Mouse (Mus musculus) MEL (cell line): ENCODE measurements around the gene Hoga1. TPM values are rescaled to one million over a fixed set of nuclear protein-coding genes. Genes with fewer than 3 reads are reported as not detected.

Experiments used
- DNase-seq: peaks from one replicate; pipeline ENCODE4 v3.0.0; 2011; ENCODE audit warnings: low read depth, low spot score
- H3K27ac ChIP-seq: 2 replicates; pipeline ENCODE4 v1.5.1; 2012; ENCODE audit warnings: low read depth, mild to moderate bottlenecking, control low read depth, low read length, moderate library complexity; ENCODE audit not compliant: control insufficient read depth
- H3K27me3 ChIP-seq, 2 experiments: fragments of 150-350 bp in 1 of 2; sonication (generic) in 1 of 2; 2 replicates each; pipeline ENCODE4 v1.6.1; 2012; ENCODE audit warnings: low read length in 2 of 2, mild to moderate bottlenecking in 2 of 2, improper control_type of control experiment in 1 of 2, moderate library complexity in 1 of 2; ENCODE audit not compliant: insufficient read depth in 2 of 2, control insufficient read depth in 1 of 2
- H3K36me3 ChIP-seq, 2 experiments: 2 replicates each; pipeline ENCODE4 v1.6.1; 2012 to 2014; ENCODE audit warnings: low read length in 2 of 2, improper control_type of control experiment in 1 of 2, inconsistent platforms in 1 of 2, mild to moderate bottlenecking in 1 of 2; ENCODE audit not compliant: insufficient read depth in 2 of 2, control insufficient read depth in 1 of 2
- H3K4me1 ChIP-seq, 2 experiments: fragments of 150-350 bp in 1 of 2; sonication (generic) in 1 of 2; 2 replicates each; pipeline ENCODE4 v1.6.1; 2012; ENCODE audit warnings: low read length in 2 of 2, improper control_type of control experiment in 1 of 2, mild to moderate bottlenecking in 1 of 2; ENCODE audit not compliant: insufficient read depth in 2 of 2, control insufficient read depth in 1 of 2
- H3K4me3 ChIP-seq, 2 experiments: fragments of 150-350 bp in 1 of 2; sonication (generic) in 1 of 2; 2 replicates each; pipeline ENCODE4 v1.5.1; 2012; ENCODE audit warnings: low read depth in 2 of 2, low read length in 2 of 2, mild to moderate bottlenecking in 2 of 2, moderate library complexity in 2 of 2, control low read depth in 1 of 2, improper control_type of control experiment in 1 of 2; ENCODE audit not compliant: control insufficient read depth in 1 of 2, insufficient read depth in 1 of 2
- H3K79me2 ChIP-seq: 2 replicates; pipeline ENCODE4 v1.6.1; 2012; ENCODE audit warnings: mild to moderate bottlenecking, low read length, moderate library complexity; ENCODE audit not compliant: control insufficient read depth, poor library complexity, insufficient read depth
- H3K9ac ChIP-seq: 2 replicates; pipeline ENCODE4 v1.6.1; 2012; ENCODE audit warnings: low read depth, mild to moderate bottlenecking, control low read depth, low read length, moderate library complexity; ENCODE audit not compliant: control insufficient read depth, poor library complexity, severe bottlenecking
- H3K9me3 ChIP-seq: fragments of 150-350 bp; sonication (generic); replicated peaks from 2 replicates; pipeline ENCODE4 v1.6.1; 2012; ENCODE audit warnings: mild to moderate bottlenecking, low read length, improper control_type of control experiment, moderate library complexity; ENCODE audit not compliant: insufficient read depth
- BHLHE40 ChIP-seq: IDR thresholded peaks from 2 replicates; pipeline ENCODE4 v1.6.1; 2012; ENCODE audit warnings: low read depth, mild to moderate bottlenecking, inconsistent platforms, low read length, improper control_type of control experiment, borderline replicate concordance
- CHD1 ChIP-seq: IDR thresholded peaks from 2 replicates; pipeline ENCODE4 v1.6.1; 2012; ENCODE audit warnings: low read depth, mild to moderate bottlenecking, inconsistent platforms, low read length, improper control_type of control experiment
- CHD2 ChIP-seq: IDR thresholded peaks from 2 replicates; pipeline ENCODE4 v1.6.1; 2011; ENCODE audit warnings: low read length, improper control_type of control experiment
- ELF1 ChIP-seq: IDR thresholded peaks from 2 replicates; pipeline ENCODE4 v1.6.1; 2014; ENCODE audit warnings: low read depth, mild to moderate bottlenecking, inconsistent platforms, low read length, improper control_type of control experiment, moderate library complexity
- EP300 ChIP-seq, 2 experiments: IDR thresholded peaks; 2 replicates each; pipeline ENCODE4 v1.6.1; 2011; ENCODE audit warnings: improper control_type of control experiment in 2 of 2, low read length in 2 of 2, low read depth in 1 of 2, mild to moderate bottlenecking in 1 of 2
- ETS1 ChIP-seq: IDR thresholded peaks from 2 replicates; pipeline ENCODE4 v1.6.1; 2012; ENCODE audit warnings: low read depth, mild to moderate bottlenecking, inconsistent platforms, low read length, improper control_type of control experiment, moderate library complexity
- GABPA ChIP-seq: IDR thresholded peaks from 2 replicates; pipeline ENCODE4 v1.6.1; 2012; ENCODE audit warnings: low read depth, mild to moderate bottlenecking, inconsistent platforms, low read length, improper control_type of control experiment, moderate library complexity
- GATA1 ChIP-seq: IDR thresholded peaks from 2 replicates; pipeline ENCODE4 v1.6.1; 2011; ENCODE audit warnings: low read depth, low read length, improper control_type of control experiment
- HCFC1 ChIP-seq: IDR thresholded peaks from 2 replicates; pipeline ENCODE4 v1.6.1; 2012; ENCODE audit warnings: low read depth, mild to moderate bottlenecking, inconsistent platforms, low read length, improper control_type of control experiment, moderate library complexity
- JUND ChIP-seq: IDR thresholded peaks from 2 replicates; pipeline ENCODE4 v1.6.1; 2011; ENCODE audit warnings: low read depth, mild to moderate bottlenecking, improper control_type of control experiment, low read length
- MAFK ChIP-seq: IDR thresholded peaks from 2 replicates; pipeline ENCODE4 v1.6.1; 2011; ENCODE audit warnings: low read depth, mild to moderate bottlenecking, low read length, improper control_type of control experiment, borderline replicate concordance
- MAX ChIP-seq: IDR thresholded peaks from 2 replicates; pipeline ENCODE4 v1.6.1; 2011; ENCODE audit warnings: low read length, improper control_type of control experiment
- MAZ ChIP-seq: IDR thresholded peaks from 2 replicates; pipeline ENCODE4 v1.6.1; 2012; ENCODE audit warnings: low read depth, mild to moderate bottlenecking, inconsistent platforms, low read length, improper control_type of control experiment
- MEF2A ChIP-seq: IDR thresholded peaks from 2 replicates; pipeline ENCODE4 v1.6.1; 2014; ENCODE audit warnings: low read depth, mild to moderate bottlenecking, inconsistent platforms, low read length, improper control_type of control experiment; ENCODE audit not compliant: poor library complexity, insufficient replicate concordance, severe bottlenecking; ENCODE audit errors: extremely low read depth
- MXI1 ChIP-seq: IDR thresholded peaks from 2 replicates; pipeline ENCODE4 v1.6.1; 2011; ENCODE audit warnings: mild to moderate bottlenecking, low read depth, low read length, improper control_type of control experiment
- MYB ChIP-seq: IDR thresholded peaks from 2 replicates; pipeline ENCODE4 v1.6.1; 2011; ENCODE audit warnings: mild to moderate bottlenecking, low read depth, low read length, improper control_type of control experiment
- MYC ChIP-seq: IDR thresholded peaks from 2 replicates; pipeline ENCODE4 v1.6.1; 2011; ENCODE audit warnings: low read depth, mild to moderate bottlenecking, low read length, improper control_type of control experiment, moderate library complexity
- NELFE ChIP-seq: IDR thresholded peaks from 2 replicates; pipeline ENCODE4 v1.6.1; 2011; ENCODE audit warnings: low read depth, low read length, improper control_type of control experiment
- NRF1 ChIP-seq: IDR thresholded peaks from 2 replicates; pipeline ENCODE4 v1.6.1; 2014; ENCODE audit warnings: low read depth, mild to moderate bottlenecking, inconsistent platforms, low read length, improper control_type of control experiment, moderate library complexity; ENCODE audit not compliant: poor library complexity, insufficient read depth, severe bottlenecking
- POLR2AphosphoS2 ChIP-seq: IDR thresholded peaks from 2 replicates; pipeline ENCODE4 v1.6.1; 2011; ENCODE audit warnings: low read length, improper control_type of control experiment
- SIN3A ChIP-seq: IDR thresholded peaks from 2 replicates; pipeline ENCODE4 v1.6.1; 2012; ENCODE audit warnings: low read length, improper control_type of control experiment, inconsistent platforms
- SMC3 ChIP-seq: IDR thresholded peaks from 2 replicates; pipeline ENCODE4 v1.6.1; 2011; ENCODE audit warnings: low read depth, low read length, improper control_type of control experiment
- TAL1 ChIP-seq: IDR thresholded peaks from 2 replicates; pipeline ENCODE4 v1.6.1; 2012; ENCODE audit warnings: mild to moderate bottlenecking, inconsistent platforms, low read length, moderate library complexity, mixed read lengths
- TBP ChIP-seq: IDR thresholded peaks from 2 replicates; pipeline ENCODE4 v1.8.0; 2011; ENCODE audit warnings: low read depth, low read length, improper control_type of control experiment
- TCF12 ChIP-seq: IDR thresholded peaks from 2 replicates; pipeline ENCODE4 v1.6.1; 2014; ENCODE audit warnings: low read depth, mild to moderate bottlenecking, inconsistent platforms, low read length, improper control_type of control experiment, moderate library complexity
- USF1 ChIP-seq: IDR thresholded peaks from 2 replicates; pipeline ENCODE4 v1.6.1; 2014; ENCODE audit warnings: low read depth, mild to moderate bottlenecking, inconsistent platforms, low read length, improper control_type of control experiment, moderate library complexity
- USF2 ChIP-seq, 2 experiments: IDR thresholded peaks; 2 replicates each; pipeline ENCODE4 v1.6.1; 2011 to 2012; ENCODE audit warnings: improper control_type of control experiment in 2 of 2, low read length in 2 of 2, borderline replicate concordance in 1 of 2, inconsistent platforms in 1 of 2, low read depth in 1 of 2, mild to moderate bottlenecking in 1 of 2; ENCODE audit not compliant: insufficient read depth in 1 of 2
- ZKSCAN1 ChIP-seq: IDR thresholded peaks from 2 replicates; pipeline ENCODE4 v1.6.1; 2012; ENCODE audit warnings: low read depth, mild to moderate bottlenecking, inconsistent platforms, low read length, improper control_type of control experiment, moderate library complexity
- ZMIZ1 ChIP-seq: IDR thresholded peaks from 2 replicates; pipeline ENCODE4 v1.6.1; 2012; ENCODE audit warnings: low read depth, mild to moderate bottlenecking, inconsistent platforms, low read length, improper control_type of control experiment, moderate library complexity
- ZNF384 ChIP-seq: IDR thresholded peaks from 2 replicates; pipeline ENCODE4 v1.6.1; 2012; ENCODE audit warnings: low read depth, mild to moderate bottlenecking, inconsistent platforms, low read length, improper control_type of control experiment
- polyA plus RNA-seq, 2 experiments: library from polyadenylated mRNA; stranded (reverse) in 1 of 2; unstranded in 1 of 2; fragments of >175 nt in 1 of 2; fragments of >200 nt in 1 of 2; gene quantifications; 2 replicates each; pipeline versions ENCODE4 v1.2.1 to v1.2.4; 2012; ENCODE audit warnings: low replicate concordance in 2 of 2, low read depth in 1 of 2; ENCODE audit not compliant: insufficient read length in 2 of 2, insufficient read depth in 1 of 2, missing spikeins in 1 of 2
- total RNA-seq: library from RNA; depleted of rRNA; stranded (reverse); fragments of 300-350 nt; gene quantifications from 2 replicates; pipeline ENCODE4 v1.2.3, GENCODE M21; 2012

Gene Hoga1
- total and polyA plus RNA-seq, 3 experiments: 0.31 to 0.38 TPM; not detected in 1

DNA sequence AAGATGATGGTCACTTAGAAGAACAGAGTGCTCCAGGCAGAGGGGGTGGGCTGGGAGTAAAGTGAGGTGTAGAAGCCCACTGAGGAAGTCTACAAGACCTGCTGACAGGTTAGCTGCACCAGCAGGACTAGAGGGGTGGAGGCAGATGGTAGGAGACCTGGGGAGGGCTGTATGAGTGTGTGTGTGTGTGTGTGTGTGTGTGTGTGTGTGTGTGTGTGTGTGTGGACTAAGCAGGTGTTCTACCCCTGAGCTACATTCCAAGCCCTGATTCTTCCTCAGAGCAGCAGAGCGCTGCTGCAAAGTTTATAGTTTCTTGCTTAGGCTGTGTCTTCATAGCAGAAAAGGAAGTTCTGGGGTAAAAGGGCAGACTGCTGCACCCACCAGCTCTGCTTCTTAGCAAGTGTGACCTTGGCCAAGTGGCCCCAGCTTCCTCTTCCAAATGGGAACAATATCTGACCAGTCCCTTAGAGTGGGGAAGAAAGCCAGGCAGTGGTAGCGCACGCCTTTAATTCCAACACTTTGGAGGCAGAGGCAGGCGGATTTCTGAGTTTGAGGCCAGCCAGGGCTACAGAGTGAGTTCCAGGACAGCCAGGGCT lies 45.6 kb upstream of the Hoga1 start:
- Histone ChIP-seq H3K9ac (no peak overlapping the region), H3K4me1 (no peaks in the 10 kb centered on the region), H3K27ac (no peak overlapping the region), H3K4me3 (no peak overlapping the region), H3K9me3 (no peaks in the 10 kb centered on the region), H3K36me3 (no peaks in the 10 kb centered on the region), H3K27me3 (no peaks in the 10 kb centered on the region), H3K79me2 (no peaks in the 10 kb centered on the region)
- no peak for DNase-seq
- no peak for TF ChIP-seq NRF1
- TF ChIP-seq MXI1: no peak
- TF ChIP-seq MAZ: no peak
- TF ChIP-seq ZMIZ1: no peak
- TF ChIP-seq TAL1: no peak
- TF ChIP-seq ELF1: no peak
- TF ChIP-seq CHD1: no peak
- no peak for TF ChIP-seq ZKSCAN1
- no peak for TF ChIP-seq BHLHE40
- no peak for TF ChIP-seq MAX
- no peak for TF ChIP-seq MYC
- no peak for TF ChIP-seq TBP
- TF ChIP-seq GATA1: no peak
- no peak for TF ChIP-seq SMC3
- TF ChIP-seq TCF12: no peak
- no peak for TF ChIP-seq JUND
- TF ChIP-seq USF1: no peak
- TF ChIP-seq NELFE: no peak
- no peak for TF ChIP-seq USF2 (IDR thresholded peaks at IDR 0.05; ENCODE audit: borderline replicate concordance in 1 of 2, insufficient read depth in 1 of 2, low read depth in 1 of 2, low read length in 2 of 2)

DNA sequence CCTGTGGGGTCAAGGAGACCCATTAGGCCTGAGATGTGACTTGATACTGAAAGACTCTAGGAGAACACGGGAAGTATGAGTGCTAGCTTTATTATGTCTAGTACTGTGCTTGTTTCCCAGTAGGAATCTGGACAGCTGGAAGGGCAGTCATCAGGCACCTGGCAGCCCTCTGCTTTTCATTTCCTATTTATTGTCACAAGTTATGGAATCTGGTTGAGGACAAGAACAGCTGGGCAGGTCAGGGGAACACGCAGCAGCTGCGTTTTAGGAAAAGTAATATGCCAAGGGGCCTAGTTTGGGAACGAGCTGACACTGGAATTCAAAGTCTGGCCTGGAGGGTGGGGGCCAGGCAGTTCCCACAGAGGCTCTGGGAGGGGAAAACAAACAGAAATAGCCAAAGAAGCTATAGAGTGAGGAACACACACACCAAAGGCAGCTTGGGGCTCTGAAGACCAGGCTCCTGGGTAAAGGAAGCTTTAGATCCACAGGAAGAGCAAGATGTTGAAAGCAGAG lies 44.9 kb upstream of the Hoga1 start:
- no peak overlapping the region for H3K27ac ChIP-seq
- no peak overlapping the region for H3K4me3 ChIP-seq
- peaks cover 0 to 3% of the 10 kb centered on the region in 2 experiments; a peak in 2 of 4 replicates for H3K36me3 ChIP-seq
- no peaks in the 10 kb centered on the region for H3K9me3 ChIP-seq
- no peak for DNase-seq
- peaks cover 2 to 6% of the 10 kb centered on the region in 2 experiments for H3K4me1 ChIP-seq
- H3K9ac ChIP-seq: no peak overlapping the region
- TF ChIP-seq BHLHE40 (no peak), ETS1 (no peak), CHD2 (no peak), MAFK (no peak), ZNF384 (no peak), ELF1 (no peak), MYB (no peak), POLR2AphosphoS2 (no peak), GABPA (no peak), TBP (no peak), ZKSCAN1 (no peak), EP300 (IDR thresholded peaks at IDR 0.05; ENCODE audit: low read depth in 1 of 2, low read length in 2 of 2) (no peak), MEF2A (no peak), HCFC1 (no peak), SIN3A (no peak)
- TF ChIP-seq, all 39 proteins: peak for 0
- Histone ChIP-seq H3K27me3 (no peaks in the 10 kb centered on the region), H3K79me2 (no peaks in the 10 kb centered on the region)
